Mouse (Mus musculus) fat pad, adult 2 months (tissue): Measurements from ENCODE around the gene Soga1.

Experiments
- DNase-seq: peaks from one replicate; pipeline ENCODE4 v3.0.0-alpha.2; 2011; ENCODE audit warnings: low read depth, low spot score; ENCODE audit errors: extremely low read depth

Gene Soga1

DNA sequence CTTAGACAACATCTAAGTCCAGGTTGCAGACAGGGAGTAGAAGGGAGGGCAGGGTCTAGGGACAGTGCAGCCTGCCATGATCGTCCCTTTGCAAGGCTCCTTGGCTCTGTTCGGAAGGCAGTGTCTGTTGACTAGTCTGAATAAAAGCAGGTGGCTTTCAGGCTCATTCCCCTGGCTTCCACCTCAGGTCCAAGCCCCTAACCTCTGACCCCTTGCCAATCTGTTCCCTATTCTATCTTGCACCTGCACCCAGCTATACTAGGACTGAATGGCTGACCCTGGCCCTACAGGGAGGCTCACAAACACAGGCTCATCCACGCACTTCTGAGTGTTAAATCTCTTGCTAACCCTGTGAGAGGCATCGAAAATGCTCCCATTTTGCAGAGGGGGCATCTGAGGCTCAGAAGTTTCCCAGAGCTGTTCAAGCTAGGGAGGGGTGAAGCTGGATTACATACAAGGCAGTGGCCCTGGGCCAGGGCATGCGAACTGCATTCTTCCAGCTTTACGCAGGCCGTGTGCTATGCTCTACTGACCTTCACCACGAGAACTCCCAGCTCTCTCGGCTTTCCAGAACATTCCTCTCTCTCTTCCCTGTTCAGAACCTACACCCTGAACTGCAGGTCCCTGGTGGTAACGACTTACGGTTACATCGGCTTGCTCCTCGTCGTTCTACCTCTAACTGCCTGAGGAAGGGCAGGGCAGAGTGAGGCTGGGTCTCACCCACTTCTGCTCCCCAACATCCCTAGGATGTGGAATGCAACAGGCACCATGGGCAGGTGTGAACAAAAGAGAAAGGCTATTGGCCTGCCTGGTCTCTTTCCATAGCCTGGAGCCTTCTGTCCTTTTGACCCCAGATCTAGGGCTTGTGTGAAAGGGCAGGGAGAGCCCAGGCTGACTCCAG lies 13.8 kb downstream of the Soga1 start:
- no peak for DNase-seq

DNA sequence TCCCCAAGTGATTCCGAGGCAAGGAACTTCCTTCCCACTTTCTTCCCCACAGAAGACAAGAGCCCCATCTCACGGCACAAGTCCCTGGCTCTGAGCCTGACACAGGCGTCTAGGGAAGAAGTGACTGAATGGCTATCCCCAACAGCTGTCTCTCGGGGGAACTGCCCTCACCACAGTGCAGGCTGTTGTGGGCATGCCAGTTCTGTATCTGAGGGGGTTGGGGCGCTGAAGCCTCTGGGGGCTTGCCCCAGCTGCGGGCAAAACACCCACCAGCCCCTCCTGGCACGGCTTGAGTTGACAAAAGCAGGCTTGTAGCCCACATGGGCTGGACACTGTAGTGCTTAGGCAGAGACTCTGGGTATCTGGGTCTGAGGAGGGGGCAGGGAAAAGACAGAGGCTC lies 14.9 kb downstream of the Soga1 start:
- DNase-seq: no peak

DNA sequence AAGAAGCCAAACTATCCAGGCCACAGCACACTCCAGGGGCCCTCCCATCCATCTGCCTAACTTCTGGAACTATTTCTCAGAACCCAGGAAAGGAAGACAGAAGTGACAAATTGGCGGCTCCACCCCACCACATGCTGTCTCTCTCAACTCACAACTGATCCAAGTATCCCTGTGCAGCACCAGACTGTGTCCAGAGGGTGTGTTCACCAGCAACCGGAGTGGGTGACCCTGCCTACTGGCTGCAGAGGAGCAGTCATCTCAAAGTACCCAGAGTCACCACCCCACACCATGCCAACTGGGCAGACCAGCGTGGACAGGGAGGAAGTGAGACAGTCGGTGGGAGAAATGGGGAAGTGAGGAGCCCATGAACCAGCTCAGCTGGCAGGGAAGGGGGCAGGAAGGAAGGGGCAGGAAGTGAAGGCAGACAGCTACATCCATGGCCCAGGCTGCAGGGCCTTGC lies 15.8 kb downstream of the Soga1 start:
- DNase-seq: no peak

DNA sequence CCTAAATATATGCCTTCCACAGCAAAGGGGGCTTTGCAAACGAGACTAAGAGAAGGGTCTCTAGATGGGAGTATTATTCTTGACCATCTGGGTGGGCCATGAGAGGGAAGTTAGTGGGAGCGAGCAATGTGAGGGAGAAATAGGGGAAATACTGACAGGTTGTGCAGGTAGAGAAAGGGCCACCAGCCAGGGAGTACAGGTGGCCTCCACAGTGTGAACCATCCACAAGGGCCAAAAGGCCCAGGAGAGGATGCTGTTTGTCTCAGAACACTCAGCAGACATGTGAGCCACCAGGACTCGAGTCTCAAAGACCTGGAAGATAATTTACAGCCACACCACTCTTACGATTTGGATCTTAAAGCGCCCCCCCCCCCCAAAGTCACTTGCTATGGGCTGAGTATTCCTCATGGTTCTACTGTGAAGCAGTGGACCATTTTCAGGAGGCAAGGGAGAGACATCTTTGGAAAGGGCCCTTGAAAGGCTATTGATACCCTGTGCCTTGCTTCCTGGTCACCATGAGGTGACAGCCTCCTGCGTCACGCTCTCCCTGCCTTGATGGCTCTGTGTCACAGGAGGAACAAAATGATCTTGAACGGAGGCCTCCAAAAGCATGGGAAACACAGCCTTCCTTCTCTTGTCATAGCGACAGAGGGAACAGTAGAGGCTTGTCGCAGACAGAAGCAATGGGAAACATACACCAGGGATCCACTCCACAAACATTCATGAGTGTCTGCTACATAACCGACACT lies 18.3 kb downstream of the Soga1 start:
- DNase-seq: no peak

DNA sequence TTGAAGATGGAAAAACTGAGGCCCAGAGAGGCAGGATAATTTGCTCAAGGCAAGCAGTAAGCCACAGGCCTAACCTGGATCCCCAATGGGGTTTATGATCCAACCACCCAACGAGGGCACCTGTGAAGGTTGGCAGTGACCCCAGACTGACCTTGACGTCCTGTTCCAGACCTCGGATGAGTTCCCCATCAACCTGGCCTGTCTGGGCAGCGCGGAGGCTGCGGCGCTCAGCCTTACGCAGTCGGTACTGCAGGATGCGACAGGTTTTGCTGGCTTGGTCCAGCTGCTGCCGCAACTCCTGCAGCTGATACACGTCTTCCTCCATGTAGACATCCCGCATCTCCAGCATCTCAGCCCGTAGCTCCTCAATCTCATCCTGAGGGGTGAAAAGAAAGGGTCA lies 19.0 kb downstream of the Soga1 start:
- no peak for DNase-seq

DNA sequence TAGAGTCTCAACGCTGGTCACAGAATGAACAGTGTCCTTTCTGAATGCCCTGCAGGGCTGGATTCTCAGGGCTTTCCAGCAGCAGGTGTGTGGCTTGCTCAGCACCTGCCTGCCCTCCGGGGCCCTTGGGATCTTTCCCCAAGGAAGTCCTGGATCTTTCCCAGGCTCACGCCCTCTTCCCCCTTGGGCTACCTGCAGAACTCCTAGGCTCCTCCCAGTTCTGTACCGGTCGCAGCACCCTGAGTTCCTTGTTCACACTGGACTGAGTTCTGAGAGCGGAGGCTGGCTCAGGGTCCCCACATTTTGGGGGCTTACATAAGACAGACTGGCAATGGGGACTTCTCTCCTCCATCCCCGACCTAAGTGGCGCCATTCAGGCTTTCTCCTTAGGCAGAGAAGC lies 19.9 kb downstream of the Soga1 start:
- DNase-seq: no peak

DNA sequence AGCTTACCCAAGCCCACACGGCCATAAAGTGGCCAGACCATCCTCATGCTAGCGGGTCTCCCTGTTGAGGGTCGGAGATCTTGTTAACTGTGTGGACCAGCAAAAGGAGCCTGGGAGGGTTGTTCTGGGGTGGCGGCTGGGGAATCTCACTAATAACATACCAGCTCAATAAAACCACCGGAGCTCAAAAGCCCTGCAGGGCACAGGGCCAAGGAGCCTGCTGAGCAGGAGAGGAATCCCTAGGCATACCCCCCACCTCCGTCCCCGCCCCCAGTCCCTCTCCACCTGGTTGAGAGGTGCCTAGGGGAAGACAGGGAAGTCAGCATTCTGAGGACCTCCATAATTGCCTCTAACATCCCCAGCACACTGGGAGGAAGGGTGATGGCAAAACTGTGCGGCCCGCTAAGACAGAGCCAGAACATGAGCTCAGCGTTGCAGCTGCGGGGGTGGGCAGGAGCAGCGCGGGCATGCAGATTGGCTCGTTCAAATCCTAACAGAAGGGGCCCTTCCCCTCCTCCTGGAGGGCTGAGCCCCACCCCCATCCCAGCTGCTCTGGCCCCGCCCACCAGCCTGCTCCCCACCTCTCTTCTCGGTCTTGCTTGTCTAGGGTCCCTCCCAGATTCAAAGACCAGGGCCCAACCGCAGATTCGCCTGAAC lies 20.6 kb downstream of the Soga1 start:
- no peak for DNase-seq

DNA sequence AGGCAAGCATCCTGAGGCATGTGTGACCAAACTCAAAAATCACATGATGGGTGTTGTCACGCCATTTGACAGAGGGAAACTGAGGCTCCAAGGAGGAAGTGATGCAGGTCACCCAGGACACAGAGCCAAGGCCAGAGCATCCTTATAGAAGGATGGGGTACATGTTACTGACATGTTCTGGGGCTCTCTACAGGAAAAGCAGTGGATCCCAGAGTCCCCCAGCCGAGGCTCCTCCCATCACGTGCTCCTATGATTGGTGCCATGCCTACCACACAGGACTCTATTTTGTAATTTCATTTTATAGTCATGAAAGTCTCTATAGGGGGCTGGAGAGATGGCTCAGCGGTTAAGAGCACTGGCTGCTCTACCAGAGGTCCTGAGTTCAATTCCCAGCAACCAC lies 21.3 kb downstream of the Soga1 start:
- no peak for DNase-seq

DNA sequence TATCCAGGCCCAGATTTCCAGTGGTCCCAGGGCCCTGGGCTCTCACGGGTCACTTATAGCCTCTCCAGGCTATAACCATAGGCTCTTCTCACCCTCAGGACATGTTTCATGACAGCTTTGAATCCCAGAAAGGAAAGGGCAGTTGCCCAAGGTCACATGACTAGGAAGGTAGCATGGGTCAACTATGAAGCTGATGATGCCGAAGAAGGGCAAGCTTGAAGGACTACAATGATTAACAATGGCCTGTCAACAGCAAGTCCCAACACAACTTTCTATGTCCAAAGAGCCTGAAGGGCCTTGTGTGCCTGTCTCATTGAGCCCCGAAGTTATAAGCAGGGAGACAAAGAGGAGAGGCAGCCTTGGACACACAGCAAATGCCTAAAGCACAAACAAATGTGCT lies 21.9 kb downstream of the Soga1 start:
- no peak for DNase-seq

DNA sequence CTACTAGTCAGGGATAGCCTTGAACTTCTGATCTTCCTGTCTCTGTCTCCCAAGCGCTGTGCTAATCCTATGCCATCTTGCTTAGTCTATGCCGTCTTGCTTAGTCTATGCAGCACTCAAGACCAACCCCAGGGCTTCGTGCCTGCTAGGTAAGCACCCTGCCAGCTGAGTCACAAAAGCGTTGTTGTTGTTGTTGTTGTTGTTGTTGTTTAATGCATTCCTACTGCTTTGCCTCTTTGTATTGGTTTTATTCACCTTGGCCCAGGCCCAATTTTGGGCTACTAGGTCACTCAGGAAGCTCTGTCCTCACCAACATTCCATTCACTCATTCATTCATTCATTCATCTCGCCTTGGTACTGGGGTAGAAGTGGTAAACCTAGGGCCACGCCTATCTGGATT lies 23.3 kb downstream of the Soga1 start:
- DNase-seq: no peak

DNA sequence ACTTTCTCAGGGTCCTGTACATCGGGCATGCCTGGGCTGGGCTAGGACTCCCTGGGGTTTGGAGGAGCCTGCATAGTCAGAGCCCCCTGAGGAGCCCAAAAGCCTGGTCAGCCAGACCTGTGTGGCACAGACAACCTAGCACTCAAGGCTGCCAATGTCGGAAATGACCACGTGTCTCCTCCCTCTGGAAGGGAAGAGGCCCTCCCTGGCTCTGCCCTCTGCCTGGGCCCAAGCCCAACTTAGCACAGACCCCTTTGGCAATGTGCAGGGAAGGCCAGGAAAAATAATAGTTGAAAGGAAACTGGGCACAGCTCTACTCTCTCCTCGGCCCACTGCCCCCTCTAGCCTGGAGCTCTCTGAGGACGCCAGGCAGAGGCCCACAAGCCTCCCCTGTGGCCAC lies 24.2 kb downstream of the Soga1 start:
- DNase-seq: no peak

DNA sequence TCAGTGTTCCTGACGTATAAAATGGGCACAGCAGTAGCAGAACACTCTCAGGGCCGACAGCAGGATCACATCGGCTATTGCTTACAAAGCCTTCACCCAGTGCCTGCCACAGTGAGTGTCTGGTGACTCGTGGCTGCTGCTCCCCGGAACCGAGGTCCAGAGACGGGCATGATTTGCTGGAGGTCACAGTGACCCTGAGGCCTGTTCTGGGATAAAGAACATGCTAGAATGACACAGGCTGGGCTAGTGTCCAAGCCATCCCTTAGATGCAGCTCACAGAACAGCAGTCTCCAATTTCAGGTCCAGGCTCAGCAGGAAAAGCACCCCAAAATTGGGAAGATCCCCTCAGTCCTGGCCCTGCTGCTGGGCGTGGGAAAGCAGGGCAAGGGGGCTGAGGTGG lies 24.8 kb downstream of the Soga1 start:
- DNase-seq: no peak

DNA sequence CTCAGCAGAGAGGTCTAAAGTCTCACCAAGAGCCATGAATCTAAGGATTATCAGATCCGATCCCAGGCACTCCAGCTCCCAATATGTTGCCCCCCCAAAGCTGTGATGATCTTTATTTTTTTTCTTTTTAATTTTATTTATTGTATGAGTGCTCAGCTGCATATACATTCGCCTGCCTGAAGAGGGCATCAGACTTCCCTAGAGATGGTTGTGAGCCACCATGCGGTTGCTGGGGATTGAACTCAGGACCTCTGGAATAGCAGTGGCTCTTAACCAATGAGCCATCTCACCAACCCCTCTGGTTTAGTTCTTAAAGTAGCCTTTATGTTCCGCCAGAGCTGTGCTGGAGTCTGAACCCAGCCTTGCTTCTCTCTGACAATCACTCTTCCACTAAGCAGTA lies 25.3 kb downstream of the Soga1 start:
- DNase-seq: no peak

DNA sequence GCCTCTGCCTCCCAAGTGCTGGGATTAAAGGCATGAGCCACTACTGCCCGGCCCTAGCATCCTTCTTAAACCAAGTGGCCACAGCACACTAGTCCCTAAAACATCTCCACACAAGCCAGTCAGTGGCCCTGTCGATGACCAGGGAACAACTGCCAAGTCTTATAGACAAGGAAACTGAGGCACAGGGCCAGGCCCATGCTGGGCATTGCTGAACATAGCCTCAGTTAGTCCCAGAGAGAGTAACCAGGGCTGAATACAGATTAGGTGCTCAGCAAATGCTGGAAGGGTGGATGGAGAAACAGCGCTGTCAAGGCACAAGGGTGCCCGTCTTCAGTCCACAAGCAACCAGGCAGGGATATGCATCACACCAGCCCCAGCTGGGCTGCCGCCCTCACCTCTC lies 25.9 kb downstream of the Soga1 start:
- no peak for DNase-seq

DNA sequence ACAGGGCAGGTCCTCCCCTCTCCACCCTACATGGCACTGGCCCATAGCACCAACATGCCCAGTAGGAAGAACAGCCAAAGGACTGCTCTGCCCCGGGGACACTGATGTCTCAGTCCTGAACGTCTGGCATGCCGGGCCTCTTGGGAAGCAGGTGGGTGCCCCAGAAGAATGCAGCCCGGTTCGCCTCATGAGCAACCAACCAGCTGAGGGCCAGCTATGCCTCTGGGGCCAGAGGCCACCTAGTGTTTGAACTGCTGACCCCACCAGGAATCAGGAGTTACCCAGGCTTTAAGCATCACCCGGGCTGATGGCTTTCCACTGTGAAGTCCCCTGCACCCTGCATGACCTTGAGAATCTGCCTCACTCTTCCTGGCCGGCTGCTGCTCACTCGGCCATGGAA lies 26.6 kb downstream of the Soga1 start:
- no peak for DNase-seq

DNA sequence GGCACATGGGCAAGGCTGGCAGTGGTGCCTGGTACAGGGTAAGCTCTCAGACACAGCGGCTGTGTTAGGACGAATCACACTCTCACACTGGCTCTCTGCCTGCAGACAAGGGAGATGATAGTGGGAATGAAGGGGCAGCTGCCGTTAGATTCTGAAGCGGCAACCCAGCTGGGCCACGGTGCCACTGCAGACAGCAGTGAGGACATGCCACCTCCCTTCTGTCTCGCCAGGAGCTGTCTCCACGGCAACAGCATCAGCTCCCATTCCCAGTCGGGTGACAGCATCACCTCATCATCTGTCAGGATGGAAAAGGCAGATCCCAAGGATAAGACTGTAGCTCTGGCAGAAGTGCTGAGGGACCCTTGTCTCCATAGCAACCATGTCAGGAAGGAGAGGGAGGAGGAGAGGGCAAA lies 29.2 kb downstream of the Soga1 start:
- no peak for DNase-seq

DNA sequence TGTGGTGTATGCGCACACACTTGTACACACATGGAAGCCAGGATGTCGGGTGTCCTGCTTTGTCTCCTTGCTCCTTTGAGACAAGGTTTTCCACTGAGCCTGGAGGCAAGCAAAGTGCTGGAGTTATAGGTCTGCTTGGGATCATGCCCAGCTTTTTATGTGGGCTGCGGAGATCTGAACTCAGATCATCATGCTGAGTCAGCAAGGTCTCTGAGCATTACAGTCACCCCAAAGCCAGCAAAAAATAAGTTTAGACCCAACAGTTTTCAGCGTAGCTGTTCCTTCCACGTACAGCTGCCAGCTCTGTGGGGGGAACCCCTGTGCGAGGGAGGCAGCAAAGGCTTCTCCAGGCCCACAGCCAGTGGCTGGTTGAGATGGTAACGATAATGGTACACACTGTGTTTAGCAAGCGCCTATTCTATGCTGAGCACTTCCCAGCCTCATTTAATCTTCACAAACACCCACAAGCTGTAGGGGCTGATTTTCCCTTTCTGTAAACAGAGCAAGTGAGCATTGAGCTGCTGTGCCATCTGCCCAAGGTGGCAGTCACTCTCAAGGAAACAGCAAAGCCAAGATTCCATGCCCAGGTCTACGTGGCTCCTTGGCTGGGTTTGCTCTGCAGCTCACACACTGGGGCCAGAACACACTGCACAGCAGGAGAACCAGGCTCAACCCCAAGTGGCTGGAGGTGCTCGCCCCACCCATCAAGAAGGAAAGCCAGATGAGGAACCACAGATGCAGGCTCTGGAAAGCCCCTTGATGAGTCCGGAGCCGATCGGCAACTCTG lies 30.5 kb downstream of the Soga1 start:
- DNase-seq: no peak

DNA sequence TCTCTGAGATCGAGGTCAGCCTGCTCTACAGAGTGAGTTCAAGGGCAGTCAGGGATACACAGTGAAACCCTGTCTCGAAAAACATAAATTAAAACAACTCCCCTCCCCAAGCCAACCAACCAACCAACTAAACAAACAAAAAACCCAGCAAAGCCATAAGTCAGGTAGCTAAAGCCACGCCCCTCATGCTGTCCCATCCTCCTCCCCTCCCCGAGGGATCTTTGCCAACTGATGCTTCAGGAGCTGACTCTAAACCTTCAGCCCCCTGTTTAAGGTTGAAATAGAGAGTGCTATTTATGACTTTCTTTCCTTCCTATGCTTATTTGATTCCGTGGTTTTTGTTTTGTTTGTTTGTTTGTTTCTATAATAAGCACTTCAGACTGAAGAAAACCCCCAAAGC lies 32.1 kb downstream of the Soga1 start:
- no peak for DNase-seq

DNA sequence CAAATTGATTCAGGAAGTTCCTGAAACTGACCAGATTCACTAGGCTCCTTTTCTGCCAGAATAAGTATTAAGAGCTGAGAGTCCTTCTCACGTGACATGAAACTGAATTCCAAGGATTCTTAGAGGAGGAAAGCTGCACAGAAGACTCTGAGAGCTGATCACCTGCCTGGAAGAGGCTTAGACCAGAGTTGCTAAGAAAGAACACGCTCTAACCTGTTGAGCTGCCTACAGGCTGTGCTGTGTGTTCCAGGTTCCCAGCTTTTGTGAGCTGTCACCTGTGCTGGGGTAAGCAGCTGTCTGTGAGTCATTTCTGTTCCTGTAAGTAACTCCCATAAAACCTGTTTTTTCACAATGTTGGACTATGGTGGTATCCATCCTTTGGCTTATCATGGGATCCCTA lies 33.1 kb downstream of the Soga1 start:
- DNase-seq: peak; percentile 52

DNA sequence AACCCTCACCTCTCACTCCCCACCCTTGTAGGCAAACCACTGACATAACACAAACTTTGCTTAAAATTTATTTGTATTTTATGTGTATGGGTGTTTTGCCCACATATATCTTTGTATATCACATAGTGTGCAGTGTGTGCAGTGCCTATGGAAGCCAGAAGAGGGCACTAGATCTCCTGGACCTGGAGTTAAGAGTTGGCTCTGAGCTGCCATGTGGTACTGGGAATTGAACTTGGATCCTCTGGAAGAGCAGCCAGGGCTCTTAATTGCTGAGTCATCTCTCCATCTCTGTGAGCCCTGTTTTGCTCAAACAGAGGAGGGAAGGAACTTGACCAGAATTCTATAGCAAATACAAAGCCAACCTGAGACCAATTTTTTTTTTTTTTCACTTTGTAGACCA lies 35.1 kb downstream of the Soga1 start:
- DNase-seq: no peak

DNA sequence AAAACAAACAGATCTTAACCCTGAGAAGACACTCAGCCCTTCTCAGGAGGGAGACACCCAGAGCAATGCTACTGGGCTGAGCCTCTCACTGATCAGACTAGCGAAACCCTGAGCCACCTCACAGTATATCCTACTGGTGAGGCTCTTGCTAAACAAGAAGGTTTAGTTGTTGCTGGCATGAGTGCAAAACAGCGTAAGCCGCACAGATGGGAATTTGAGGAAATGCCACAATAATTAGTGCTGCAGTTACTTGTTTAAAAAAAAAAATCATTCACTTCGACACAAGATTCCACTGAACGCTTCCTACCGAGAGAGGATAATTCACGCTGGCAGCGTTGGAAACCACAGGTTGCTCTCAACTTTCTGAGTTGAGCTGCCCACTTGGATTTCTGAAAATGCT lies 35.5 kb downstream of the Soga1 start:
- no peak for DNase-seq
